ENCODE assay signal across 8 mouse cellular contexts in the genomic region with DNA sequence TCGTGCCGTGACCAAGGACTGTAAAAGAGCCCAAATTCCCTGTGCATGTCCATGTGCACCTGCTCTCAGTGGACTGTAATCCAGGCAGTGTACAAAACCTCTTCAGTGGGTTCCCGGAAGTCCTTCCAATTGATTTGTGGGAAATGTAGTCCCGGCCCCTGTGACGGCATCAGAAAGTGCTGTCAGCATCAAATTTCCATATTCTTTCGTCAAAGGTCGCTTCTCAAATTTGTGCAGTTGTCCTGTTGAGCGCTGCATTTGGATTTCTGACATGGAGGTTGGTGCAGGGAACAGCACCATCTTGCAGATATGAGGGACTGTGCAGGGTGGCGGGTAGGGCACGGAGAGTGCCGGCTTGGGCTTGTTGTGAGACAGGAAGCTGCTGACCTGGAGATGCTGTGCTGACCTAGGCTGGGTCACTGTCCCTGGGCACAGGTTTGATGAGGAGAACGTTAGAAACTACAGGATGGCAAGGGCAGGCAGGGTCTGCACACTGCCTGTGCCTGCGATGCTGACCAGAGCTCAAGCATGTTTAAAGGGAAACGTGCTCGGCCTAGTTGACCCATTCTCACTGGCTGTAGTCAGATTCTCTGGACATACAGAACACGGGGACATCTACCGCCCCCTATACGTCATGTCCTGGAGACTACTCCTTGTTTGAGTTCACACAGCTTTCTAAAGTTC. TPM values are rescaled to one million over a fixed set of nuclear protein-coding genes. Genes with fewer than 3 reads are reported as not detected.
DNase-seq lines count a peak whose midpoint lies in the region; ATAC-seq and TF ChIP-seq lines count a peak whose summit lies in the region.

No protein-coding gene starts in this region.

- peak; percentile 88 for DNase-seq in CD4-positive helper T cell, adult 2 months (ENCODE audit: low read depth, low spot score)
- peak; percentile 97 for DNase-seq in brain, embryonic 14.5 days (ENCODE audit: low read depth)
- peak; percentile 86 for DNase-seq in kidney, postnatal 10 days
- DNase-seq in natural killer cell, adult 2 months (ENCODE audit: low spot score in 2 of 2): peak; percentile 68 to 74

- H3K4me2 ChIP-seq in heart, embryonic 13.5 days: peak overlapping the region; percentile 72
- H3K4me2 ChIP-seq in liver, embryonic 12.5 days: peak overlapping the region; percentile 72
- H3K4me2 ChIP-seq in stomach, embryonic 15.5 days: peak overlapping the region; percentile 78

- peak overlapping the region; percentile 79 for H3K9ac ChIP-seq in heart, embryonic 13.5 days
- peak overlapping the region; percentile 64 for H3K9ac ChIP-seq in liver, embryonic 12.5 days
- H3K9ac ChIP-seq in stomach, embryonic 15.5 days: peak overlapping the region; percentile 54

- TF ChIP-seq CTCF in brain, embryonic 14.5 days (IDR thresholded peaks at IDR 0.05; ENCODE audit: borderline replicate concordance, extremely low read depth, insufficient read depth, insufficient read length): peak; percentile 12; the same call in 1 of the 2 replicates

- peaks cover 7% of the 10 kb centered on the region for H3K4me1 ChIP-seq in heart, embryonic 13.5 days
- peaks cover 9% of the 10 kb centered on the region for H3K4me1 ChIP-seq in liver, embryonic 12.5 days
- no peaks in the 10 kb centered on the region; the same call in 1 of the 2 replicates for H3K4me1 ChIP-seq in stomach, embryonic 15.5 days

- H3K27ac ChIP-seq in heart, embryonic 13.5 days (replicated peaks): no peak overlapping the region
- H3K27ac ChIP-seq in liver, embryonic 12.5 days: no peak overlapping the region
- H3K27ac ChIP-seq in stomach, embryonic 15.5 days: peak overlapping the region; percentile 11; the same call in 1 of the 2 replicates

- peak; percentile 25; the same call in 1 of the 2 replicates for ATAC-seq in erythroid progenitor cell, adult 5-6 weeks (replicated peaks; ENCODE audit: low FRiP score, poor library complexity, severe bottlenecking)
- ATAC-seq in heart, embryonic 13.5 days (ENCODE audit: extremely low read depth, insufficient number of reproducible peaks, low FRiP score, low TSS enrichment): peak; percentile 76; the same call in 1 of the 2 replicates
- peak; percentile 89 for ATAC-seq in liver, embryonic 12.5 days
- peak; percentile 95 for ATAC-seq in stomach, embryonic 15.5 days (ENCODE audit: insufficient read depth, low FRiP score, low read depth)

- peak overlapping the region; percentile 68 for H3K4me3 ChIP-seq in heart, embryonic 13.5 days
- peak overlapping the region; percentile 64 for H3K4me3 ChIP-seq in liver, embryonic 12.5 days
- peak overlapping the region; percentile 72 for H3K4me3 ChIP-seq in stomach, embryonic 15.5 days (replicated peaks)

- TF ChIP-seq POLR2A in brain, embryonic 14.5 days (IDR thresholded peaks at IDR 0.05; ENCODE audit: borderline replicate concordance, extremely low read depth, insufficient read depth, insufficient read length, poor library complexity, severe bottlenecking): no peak; the same call in 1 of the 2 replicates

- H3K9me3 ChIP-seq in heart, embryonic 13.5 days: no peaks in the 10 kb centered on the region
- no peaks in the 10 kb centered on the region for H3K9me3 ChIP-seq in liver, embryonic 12.5 days (replicated peaks)
- no peaks in the 10 kb centered on the region for H3K9me3 ChIP-seq in stomach, embryonic 15.5 days

- H3K36me3 ChIP-seq in heart, embryonic 13.5 days: no peaks in the 10 kb centered on the region
- H3K36me3 ChIP-seq in liver, embryonic 12.5 days: no peaks in the 10 kb centered on the region
- H3K36me3 ChIP-seq in stomach, embryonic 15.5 days: no peaks in the 10 kb centered on the region

- WGBS in heart, embryonic 13.5 days: 1% methylated on average over 18 of the region's 18 CpGs
- 2% methylated on average over 18 of the region's 18 CpGs for WGBS in liver, embryonic 12.5 days (ENCODE audit: insufficient replicate concordance)
- WGBS in stomach, embryonic 15.5 days: 2% methylated on average over 18 of the region's 18 CpGs

- H3K27me3 ChIP-seq in heart, embryonic 13.5 days (replicated peaks): no peaks in the 10 kb centered on the region
- no peaks in the 10 kb centered on the region for H3K27me3 ChIP-seq in liver, embryonic 12.5 days (replicated peaks)
- no peaks in the 10 kb centered on the region for H3K27me3 ChIP-seq in stomach, embryonic 15.5 days (replicated peaks)

RNA-seq across cellular contexts. Expression of a gene that starts 6.7 kb away (rescaled TPM):
- polyA plus RNA-seq in brain, embryonic 14.5 days (2012; rRNA removed): 2.6 and 3.7 TPM in 2 replicates
- 1.1 TPM in 1 of 2 replicates, not detected in the other for total RNA-seq in erythroid progenitor cell, adult 5-6 weeks (2015; ENCODE audit: low replicate concordance)
- 0.51 and 2.9 TPM in 2 replicates for total RNA-seq in erythroid progenitor cell, adult 5-6 weeks (2017; ENCODE audit: low replicate concordance)
- 1.4 and 1.5 TPM in 2 replicates for polyA plus RNA-seq in heart, embryonic 13.5 days (2015; fragmentation: Nextera tagmentation; extraction: Ambion mirVana)
- 0.64 and 0.81 TPM in 2 replicates for polyA plus RNA-seq in liver, embryonic 12.5 days (2016; fragmentation: Nextera tagmentation; extraction: Ambion mirVana)
- 1.9 and 2.2 TPM in 2 replicates for polyA plus RNA-seq in stomach, embryonic 15.5 days (2015; fragmentation: Nextera tagmentation; extraction: Ambion mirVana)

RNA-seq across cellular contexts. Expression of a gene that starts 12.1 kb away (rescaled TPM):
- 0.03 and 0.25 TPM in 2 replicates for polyA plus RNA-seq in brain, embryonic 14.5 days (2012; rRNA removed)
- not detected in 2 replicates for total RNA-seq in erythroid progenitor cell, adult 5-6 weeks (2015; ENCODE audit: low replicate concordance)
- 0.08 and 1.3 TPM in 2 replicates for total RNA-seq in erythroid progenitor cell, adult 5-6 weeks (2017; ENCODE audit: low replicate concordance)
- polyA plus RNA-seq in heart, embryonic 13.5 days (2015; fragmentation: Nextera tagmentation; extraction: Ambion mirVana): 0.11 and 0.60 TPM in 2 replicates
- polyA plus RNA-seq in liver, embryonic 12.5 days (2016; fragmentation: Nextera tagmentation; extraction: Ambion mirVana): 0.13 and 0.29 TPM in 2 replicates
- polyA plus RNA-seq in stomach, embryonic 15.5 days (2015; fragmentation: Nextera tagmentation; extraction: Ambion mirVana): 0.28 and 0.41 TPM in 2 replicates

RNA-seq across cellular contexts. Expression of a gene that starts 19.8 kb away (rescaled TPM):
- polyA plus RNA-seq in brain, embryonic 14.5 days (2012; rRNA removed): 1.7 and 2.1 TPM in 2 replicates
- not detected in 2 replicates for total RNA-seq in erythroid progenitor cell, adult 5-6 weeks (2015; ENCODE audit: low replicate concordance)
- total RNA-seq in erythroid progenitor cell, adult 5-6 weeks (2017; ENCODE audit: low replicate concordance): 0.83 TPM in 1 of 2 replicates, not detected in the other
- polyA plus RNA-seq in heart, embryonic 13.5 days (2015; fragmentation: Nextera tagmentation; extraction: Ambion mirVana): 1.2 and 2.2 TPM in 2 replicates
- 1.3 and 2.5 TPM in 2 replicates for polyA plus RNA-seq in liver, embryonic 12.5 days (2016; fragmentation: Nextera tagmentation; extraction: Ambion mirVana)
- polyA plus RNA-seq in stomach, embryonic 15.5 days (2015; fragmentation: Nextera tagmentation; extraction: Ambion mirVana): 3.1 and 3.2 TPM in 2 replicates

RNA-seq across cellular contexts. Expression of a gene that starts 30.4 kb away (rescaled TPM):
- 5.5 and 5.6 TPM in 2 replicates for polyA plus RNA-seq in brain, embryonic 14.5 days (2012; rRNA removed)
- 4.2 TPM in 1 of 2 replicates, not detected in the other for total RNA-seq in erythroid progenitor cell, adult 5-6 weeks (2015; ENCODE audit: low replicate concordance)
- total RNA-seq in erythroid progenitor cell, adult 5-6 weeks (2017; ENCODE audit: low replicate concordance): 1.2 and 2.1 TPM in 2 replicates
- 2.8 and 3.0 TPM in 2 replicates for polyA plus RNA-seq in heart, embryonic 13.5 days (2015; fragmentation: Nextera tagmentation; extraction: Ambion mirVana)
- polyA plus RNA-seq in liver, embryonic 12.5 days (2016; fragmentation: Nextera tagmentation; extraction: Ambion mirVana): 1.4 and 1.6 TPM in 2 replicates
- polyA plus RNA-seq in stomach, embryonic 15.5 days (2015; fragmentation: Nextera tagmentation; extraction: Ambion mirVana): 3.7 and 4.5 TPM in 2 replicates

RNA-seq across cellular contexts. Expression of a gene that starts 44.8 kb away (rescaled TPM):
- polyA plus RNA-seq in brain, embryonic 14.5 days (2012; rRNA removed): 3.8 and 4.2 TPM in 2 replicates
- 3.2 and 5.0 TPM in 2 replicates for total RNA-seq in erythroid progenitor cell, adult 5-6 weeks (2015; ENCODE audit: low replicate concordance)
- total RNA-seq in erythroid progenitor cell, adult 5-6 weeks (2017; ENCODE audit: low replicate concordance): 2.2 TPM in 1 of 2 replicates, not detected in the other
- polyA plus RNA-seq in heart, embryonic 13.5 days (2015; fragmentation: Nextera tagmentation; extraction: Ambion mirVana): 4.6 and 6.1 TPM in 2 replicates
- 1.9 and 2.6 TPM in 2 replicates for polyA plus RNA-seq in liver, embryonic 12.5 days (2016; fragmentation: Nextera tagmentation; extraction: Ambion mirVana)
- 6.5 and 9.6 TPM in 2 replicates for polyA plus RNA-seq in stomach, embryonic 15.5 days (2015; fragmentation: Nextera tagmentation; extraction: Ambion mirVana)

Comparison
In these comparisons a context has a peak if more than half of its experiments do, and no peak if none do; other contexts are left out.
1. ATAC-seq: peak in every context shown above with its lines; median percentile 95 in stomach, embryonic 15.5 days; 89 in liver, embryonic 12.5 days; 76 in heart, embryonic 13.5 days; 25 in erythroid progenitor cell, adult 5-6 weeks.